Mouse (Mus musculus): ENCODE results near the gene Prr7.

The Prr7 gene

GRCm38 (mm10) chr13:55510668-55511491 is 46.8 kb downstream of the Prr7 start:
- peak; percentile 74 to 83 for DNase-seq

- peak in 1 of 2 experiments; percentile 30 for DNase-seq
These were observed 47.4 kb downstream of the Prr7 start for GRCm38 (mm10) chr13:55511492-55511861.

GRCm38 (mm10) chr13:55512379-55513031 is 48.4 kb downstream of the Prr7 start:
- DNase-seq: peak; percentile 67 to 79

GRCm38 (mm10) chr13:55513111-55513748 is 49.2 kb downstream of the Prr7 start, which contains the start of gene Pdlim7:
Gene Pdlim7 (minus strand): TSS chr13:55513676.
- peak; percentile 88 to 94 for DNase-seq

GRCm38 (mm10) chr13:55513828-55514227 is 49.8 kb downstream of the Prr7 start:
- DNase-seq: no peak

- peak; percentile 86 to 96 for DNase-seq
These were observed 52.9 kb downstream of the Prr7 start for GRCm38 (mm10) chr13:55516955-55517354.

GRCm38 (mm10) chr13:55519606-55520005 is 55.5 kb downstream of the Prr7 start:
- no peak for DNase-seq

- no peak for DNase-seq
These were observed 58.7 kb downstream of the Prr7 start for GRCm38 (mm10) chr13:55522730-55523129.
